Mouse (Mus musculus) right cerebral cortex, postnatal 14 days (tissue): ENCODE measurements around the gene AY761184.
"Not testable (repeated sequence)": the region's sequence is repeated elsewhere in the genome, so short reads cannot be mapped to it uniquely, and the experiment has no call there.

Experiments used
- DNase-seq: peaks from one replicate; pipeline ENCODE4 v3.0.0; 2022

Gene AY761184

GRCm38 (mm10) chr8:21703545-21703944, at the start of gene AY761184:
Gene AY761184, minus strand, starts transcription at chr8:21703645.
- not testable (repeated sequence) for DNase-seq

GRCm38 (mm10) chr8:21665497-21665896, 37.9 kb downstream of the AY761184 start, which contains the start of gene Defa34:
Gene Defa34, plus strand, starts transcription at chr8:21665797.
- not testable (repeated sequence) for DNase-seq

DNA sequence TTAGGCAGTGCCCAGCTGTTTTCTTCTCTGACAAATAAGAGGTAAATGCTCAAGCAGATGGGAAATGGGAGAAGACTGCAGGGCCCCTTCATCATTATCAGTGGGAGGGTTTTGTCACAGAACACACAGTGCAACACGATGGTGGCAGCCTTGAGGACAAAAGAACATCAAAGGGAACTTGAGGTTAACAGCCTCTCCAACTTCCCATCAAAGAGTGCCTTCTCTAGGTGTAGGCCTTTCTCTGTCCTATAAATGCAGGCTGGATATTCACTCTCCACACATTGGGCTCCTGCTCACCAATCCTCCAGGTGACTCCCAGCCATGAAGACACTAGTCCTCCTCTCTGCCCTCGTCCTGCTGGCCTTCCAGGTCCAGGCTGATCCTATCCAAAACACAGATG, 48.0 kb downstream of the AY761184 start, which contains the start of gene Defa17:
Defa17 (plus strand) TSS at position 301 of the 400 bp plus-strand sequence.
- DNase-seq: not testable (repeated sequence)
